Mouse (Mus musculus) right cerebral cortex, adult 2 months (tissue): ENCODE measurements at regions not wholly inside any gene's neighbourhood (a gene's known extent, or its start where the extent isn't known, plus 50 kb on each side); places are given as distances from the start of the nearest gene placed in this dataset.
A peak's percentile ranks its signal among the peaks of the same experiment; 100 is the strongest.

Source experiments
- DNase-seq, 2 experiments: peaks; one replicate each; pipeline ENCODE4 v3.0.0; 2021 to 2022; ENCODE audit warnings: low spot score in 2 of 2

DNA sequence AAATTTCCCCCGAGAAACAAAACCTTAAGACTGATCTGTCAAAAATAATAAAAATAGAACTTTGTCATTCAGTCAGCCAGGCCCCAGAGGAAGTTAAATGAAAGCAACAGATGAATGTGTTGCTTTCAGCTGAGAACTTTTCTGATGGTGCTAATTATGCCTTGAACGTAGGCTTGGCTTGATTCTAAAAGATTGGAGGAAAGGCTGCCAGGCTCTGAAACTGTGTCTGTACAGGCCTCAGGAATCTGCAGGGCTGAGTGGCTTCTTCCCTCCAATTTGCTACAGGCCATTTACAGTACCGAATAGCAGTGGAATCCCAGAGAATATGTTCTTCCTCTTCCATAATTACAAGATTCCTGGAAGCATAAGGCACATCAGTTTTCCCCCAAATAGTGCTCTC, 1103.2 kb upstream of the Crim1 start:
- peak; percentile 6 to 11 for DNase-seq

DNA sequence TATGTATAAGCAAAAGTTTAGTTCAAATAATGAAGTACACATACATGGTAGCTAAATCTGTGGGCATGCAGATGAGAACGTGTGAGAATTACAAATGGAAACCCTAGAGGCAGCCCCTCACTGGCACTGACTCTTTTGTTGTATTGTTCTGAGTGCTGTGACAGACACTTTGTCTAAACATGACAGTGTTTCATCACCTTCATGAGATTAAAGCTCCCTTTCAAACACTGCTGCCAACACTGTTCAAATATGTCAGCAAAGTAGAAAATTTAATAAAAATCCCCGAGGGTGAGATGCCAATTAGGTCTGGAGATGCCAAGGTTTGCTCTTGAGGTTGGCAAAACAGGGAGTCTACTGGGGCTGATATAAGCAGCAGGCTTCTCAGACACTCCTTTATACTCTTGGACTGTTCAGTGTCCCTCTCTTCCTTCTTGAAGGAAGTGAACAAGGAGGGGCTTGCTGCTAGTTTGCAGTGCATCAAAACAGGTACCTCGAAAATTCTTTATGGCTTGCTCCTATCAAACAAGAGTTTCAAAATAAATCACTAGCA, 1100.9 kb upstream of the Crim1 start:
- DNase-seq: no peak

GRCm38 (mm10) chr17:77115931-77116330, 1084.1 kb upstream of the Crim1 start:
- no peak for DNase-seq

- no peak for DNase-seq
Observed at GRCm38 (mm10) chr17:77116972-77117371, 1083.1 kb upstream of the Crim1 start.

DNA sequence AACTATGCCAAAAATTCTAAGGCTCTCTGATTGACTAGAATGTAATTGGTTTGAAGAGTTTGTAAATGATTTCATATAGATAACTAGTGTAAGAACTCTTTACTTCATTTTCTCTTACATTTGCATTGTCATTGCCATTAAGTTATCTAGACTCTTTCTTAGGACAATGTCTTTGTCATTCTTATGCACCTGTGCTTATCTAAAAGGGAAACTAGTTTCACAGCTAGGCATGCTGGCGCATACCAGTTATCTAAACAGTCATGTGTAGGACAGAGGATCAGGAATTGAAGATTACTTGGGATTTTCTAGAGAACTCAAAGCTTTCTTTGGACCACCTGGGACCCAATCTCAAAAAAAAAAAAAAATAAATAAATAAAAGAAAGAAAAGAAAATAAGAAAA, 1081.6 kb upstream of the Crim1 start:
- no peak for DNase-seq

DNA sequence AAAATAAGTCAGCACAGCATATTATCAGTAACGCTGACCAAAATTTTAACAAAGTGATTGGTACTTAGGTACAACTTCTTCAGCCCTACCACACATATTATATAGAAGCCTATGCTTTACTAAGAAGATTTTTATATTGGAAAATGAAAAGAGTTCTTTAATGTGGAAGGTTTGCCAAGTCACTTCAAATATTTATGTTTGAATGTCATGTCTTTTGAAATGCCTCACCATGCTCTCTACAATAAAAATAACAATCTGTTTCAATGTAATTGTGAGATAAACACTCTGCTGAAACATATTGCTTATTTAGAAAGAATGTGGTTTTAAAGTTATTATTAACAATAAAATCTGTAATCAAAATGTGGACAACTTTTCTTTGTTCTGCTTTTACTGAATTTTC, 1073.0 kb upstream of the Crim1 start:
- DNase-seq: no peak
